Mouse (Mus musculus): ENCODE results near the gene Mbtps2. TPM values are rescaled to one million over a fixed set of nuclear protein-coding genes. Genes with fewer than 3 reads are reported as not detected.

The Mbtps2 gene
- 11.7 to 15.9 TPM (median 11.7 TPM) in 3 replicates for total RNA-seq (2017)

- peak; percentile 84 for ATAC-seq (replicated peaks; ENCODE audit: insufficient number of reproducible peaks, low FRiP score, low TSS enrichment, poor library complexity, severe bottlenecking)
Measured at GRCm38 (mm10) chrX:157598186-157598996, at the start of gene Mbtps2. Gene Mbtps2, minus strand, starts transcription at chrX:157598715.

GRCm38 (mm10) chrX:157646399-157646798 is 47.9 kb upstream of the Mbtps2 start:
- no peak for ATAC-seq (replicated peaks; ENCODE audit: insufficient number of reproducible peaks, low FRiP score, low TSS enrichment, poor library complexity, severe bottlenecking)

DNA sequence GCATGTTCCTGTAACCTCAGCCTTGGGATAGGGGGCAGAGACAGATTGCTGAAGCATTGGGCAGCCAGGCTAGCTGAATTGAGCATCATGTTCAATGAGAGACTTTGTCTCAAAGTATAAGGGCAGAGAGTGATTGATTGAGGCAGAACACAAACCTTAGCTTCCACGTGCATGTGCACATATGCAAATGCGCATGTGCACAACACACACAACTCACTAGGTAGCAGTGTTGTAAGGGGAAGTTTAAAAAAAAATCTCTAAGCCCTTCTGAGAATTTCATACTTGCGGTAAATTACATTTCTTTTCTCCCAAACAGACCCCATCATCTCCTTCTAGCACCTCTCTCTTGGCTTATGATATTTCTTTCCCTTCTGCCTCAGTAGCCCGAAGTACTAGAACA is 46.2 kb upstream of the Mbtps2 start:
- ATAC-seq (replicated peaks; ENCODE audit: insufficient number of reproducible peaks, low FRiP score, low TSS enrichment, poor library complexity, severe bottlenecking): no peak

GRCm38 (mm10) chrX:157644300-157644699 is 45.8 kb upstream of the Mbtps2 start:
- no peak for ATAC-seq (replicated peaks; ENCODE audit: insufficient number of reproducible peaks, low FRiP score, low TSS enrichment, poor library complexity, severe bottlenecking)

DNA sequence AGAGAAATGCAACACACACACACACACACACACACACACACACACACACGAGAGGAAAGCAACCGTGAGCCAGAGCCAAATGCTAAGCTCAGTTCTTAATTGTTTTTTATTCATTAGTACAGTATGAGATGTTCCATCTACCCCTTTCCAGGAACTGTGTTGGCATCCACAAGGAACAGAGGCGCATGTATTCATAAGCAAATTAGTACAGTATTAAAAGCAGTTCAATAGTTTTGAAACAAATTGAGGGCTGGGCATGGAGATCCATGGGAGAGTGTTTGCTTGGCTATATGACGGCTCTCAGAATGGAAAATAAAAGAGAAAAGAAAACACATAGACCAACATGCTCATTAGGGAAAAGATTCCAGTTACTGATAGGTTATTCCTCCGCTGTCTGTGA is 44.3 kb upstream of the Mbtps2 start:
- no peak for ATAC-seq (replicated peaks; ENCODE audit: insufficient number of reproducible peaks, low FRiP score, low TSS enrichment, poor library complexity, severe bottlenecking)

GRCm38 (mm10) chrX:157637253-157637652 is 38.7 kb upstream of the Mbtps2 start:
- ATAC-seq (replicated peaks; ENCODE audit: insufficient number of reproducible peaks, low FRiP score, low TSS enrichment, poor library complexity, severe bottlenecking): no peak

- ATAC-seq (replicated peaks; ENCODE audit: insufficient number of reproducible peaks, low FRiP score, low TSS enrichment, poor library complexity, severe bottlenecking): no peak
Measured at GRCm38 (mm10) chrX:157633676-157634414, 35.3 kb upstream of the Mbtps2 start.

GRCm38 (mm10) chrX:157630341-157630740 is 31.8 kb upstream of the Mbtps2 start:
- no peak for ATAC-seq (replicated peaks; ENCODE audit: insufficient number of reproducible peaks, low FRiP score, low TSS enrichment, poor library complexity, severe bottlenecking)

DNA sequence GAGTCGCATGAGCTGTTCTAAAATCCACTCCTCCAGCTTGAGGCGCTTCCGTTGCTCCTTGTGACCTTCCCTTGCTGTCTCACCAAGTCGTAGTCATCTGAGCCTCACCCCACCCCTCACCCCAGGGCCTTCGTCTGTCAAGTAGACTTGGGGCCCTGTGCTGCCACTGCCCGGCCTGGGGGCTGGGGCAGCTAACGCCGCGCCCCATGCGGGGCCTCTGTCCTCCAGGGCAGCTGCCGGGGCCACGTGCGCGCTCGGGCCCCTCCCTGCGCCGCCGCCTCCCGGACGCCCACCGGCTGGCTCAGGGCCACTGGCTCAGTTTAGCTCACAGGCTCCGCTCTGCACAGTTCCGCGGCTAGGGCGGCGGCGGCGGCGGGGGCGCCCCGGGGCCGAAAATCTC is 14.4 kb upstream of the Mbtps2 start:
- ATAC-seq (replicated peaks; ENCODE audit: insufficient number of reproducible peaks, low FRiP score, low TSS enrichment, poor library complexity, severe bottlenecking): no peak

- ATAC-seq (replicated peaks; ENCODE audit: insufficient number of reproducible peaks, low FRiP score, low TSS enrichment, poor library complexity, severe bottlenecking): no peak
Measured at GRCm38 (mm10) chrX:157601450-157601849, 2.9 kb upstream of the Mbtps2 start.

- ATAC-seq (replicated peaks; ENCODE audit: insufficient number of reproducible peaks, low FRiP score, low TSS enrichment, poor library complexity, severe bottlenecking): 0 out of 2 replicates have a peak, but pooled peaks have one; percentile 53
Measured at GRCm38 (mm10) chrX:157597585-157598185, 830 bp downstream of the Mbtps2 start.

GRCm38 (mm10) chrX:157596802-157597201 is 1.7 kb downstream of the Mbtps2 start:
- no peak for ATAC-seq (replicated peaks; ENCODE audit: insufficient number of reproducible peaks, low FRiP score, low TSS enrichment, poor library complexity, severe bottlenecking)

- ATAC-seq (replicated peaks; ENCODE audit: insufficient number of reproducible peaks, low FRiP score, low TSS enrichment, poor library complexity, severe bottlenecking): no peak
Measured at GRCm38 (mm10) chrX:157595927-157596326, 2.6 kb downstream of the Mbtps2 start.

GRCm38 (mm10) chrX:157594606-157595005 is 3.9 kb downstream of the Mbtps2 start:
- no peak for ATAC-seq (replicated peaks; ENCODE audit: insufficient number of reproducible peaks, low FRiP score, low TSS enrichment, poor library complexity, severe bottlenecking)

DNA sequence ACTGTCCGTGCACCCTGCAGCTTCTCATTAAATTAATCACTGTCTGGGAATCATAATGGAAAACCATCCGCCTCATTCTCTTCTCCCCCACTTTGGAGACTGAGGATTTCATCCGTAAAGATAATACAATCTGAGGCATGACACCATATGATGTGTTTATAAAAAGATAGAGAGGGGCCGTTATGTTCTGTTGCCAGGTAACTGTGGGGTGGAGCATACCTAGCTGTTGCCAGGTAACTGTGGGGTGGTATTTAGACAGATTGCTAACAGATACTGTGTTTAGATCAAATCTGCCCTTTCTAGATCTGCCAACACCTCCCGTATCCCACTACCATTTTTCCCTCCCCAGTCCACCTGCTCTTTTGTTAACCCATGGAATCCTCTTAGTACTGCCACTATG is 11.5 kb downstream of the Mbtps2 start:
- no peak for ATAC-seq (replicated peaks; ENCODE audit: insufficient number of reproducible peaks, low FRiP score, low TSS enrichment, poor library complexity, severe bottlenecking)

- ATAC-seq (replicated peaks; ENCODE audit: insufficient number of reproducible peaks, low FRiP score, low TSS enrichment, poor library complexity, severe bottlenecking): no peak
Measured at GRCm38 (mm10) chrX:157586397-157586796, 12.1 kb downstream of the Mbtps2 start.

DNA sequence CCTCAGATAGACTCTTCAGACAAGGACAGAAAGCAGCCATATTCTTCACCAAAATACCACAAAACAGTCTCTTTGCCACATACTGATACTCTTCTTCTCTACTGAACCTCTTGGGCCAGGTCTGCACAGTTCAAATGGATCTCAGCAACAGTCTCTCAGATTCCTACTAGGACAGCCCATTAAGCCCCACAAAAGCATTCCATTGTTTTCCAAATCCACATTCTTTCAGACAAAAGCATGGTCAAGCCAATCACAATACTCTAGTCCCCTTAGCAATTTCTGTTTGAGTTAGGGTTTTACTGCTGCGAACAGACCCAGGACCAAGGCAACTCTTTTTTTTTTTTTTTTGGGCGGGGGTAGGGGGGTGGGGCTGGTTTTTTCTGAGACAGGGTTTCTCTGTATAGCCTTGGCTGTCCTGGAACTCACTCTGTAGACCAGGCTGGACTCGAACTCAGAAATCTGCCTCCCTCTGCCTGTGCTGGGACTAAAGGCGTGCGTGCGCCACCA is 19.4 kb downstream of the Mbtps2 start:
- ATAC-seq (replicated peaks; ENCODE audit: insufficient number of reproducible peaks, low FRiP score, low TSS enrichment, poor library complexity, severe bottlenecking): no peak

DNA sequence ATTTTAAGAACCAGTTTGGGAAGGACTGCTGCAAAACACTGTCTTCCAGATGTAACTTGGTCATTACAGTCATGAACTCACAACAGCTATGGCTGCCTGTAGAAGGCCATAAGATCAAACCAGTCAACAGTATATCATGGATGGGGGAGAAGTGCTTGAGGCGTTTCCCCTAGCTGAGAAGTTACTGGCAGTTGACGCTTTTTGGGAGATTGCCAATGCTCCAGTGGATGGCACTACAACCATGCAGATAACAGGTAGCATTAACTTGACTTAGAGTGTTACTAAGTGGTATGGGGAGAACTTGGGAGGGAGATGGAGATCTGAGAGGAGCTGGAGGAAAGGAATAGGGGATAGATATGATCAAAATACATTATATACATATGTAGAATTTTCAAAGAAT is 23.8 kb downstream of the Mbtps2 start:
- no peak for ATAC-seq (replicated peaks; ENCODE audit: insufficient number of reproducible peaks, low FRiP score, low TSS enrichment, poor library complexity, severe bottlenecking)

GRCm38 (mm10) chrX:157568840-157569239 is 29.7 kb downstream of the Mbtps2 start, which contains the start of gene Yy2:
Gene Yy2, minus strand, starts transcription at chrX:157568985.
- no peak for ATAC-seq (replicated peaks; ENCODE audit: insufficient number of reproducible peaks, low FRiP score, low TSS enrichment, poor library complexity, severe bottlenecking)
